Mouse (Mus musculus): ENCODE results near the gene Rps6kc1. TPM values are rescaled to one million over a fixed set of nuclear protein-coding genes. Genes with fewer than 3 reads are reported as not detected.

The Rps6kc1 gene
- polyA plus RNA-seq (2012; rRNA removed): 21.9 and 22.1 TPM in 2 replicates

DNA sequence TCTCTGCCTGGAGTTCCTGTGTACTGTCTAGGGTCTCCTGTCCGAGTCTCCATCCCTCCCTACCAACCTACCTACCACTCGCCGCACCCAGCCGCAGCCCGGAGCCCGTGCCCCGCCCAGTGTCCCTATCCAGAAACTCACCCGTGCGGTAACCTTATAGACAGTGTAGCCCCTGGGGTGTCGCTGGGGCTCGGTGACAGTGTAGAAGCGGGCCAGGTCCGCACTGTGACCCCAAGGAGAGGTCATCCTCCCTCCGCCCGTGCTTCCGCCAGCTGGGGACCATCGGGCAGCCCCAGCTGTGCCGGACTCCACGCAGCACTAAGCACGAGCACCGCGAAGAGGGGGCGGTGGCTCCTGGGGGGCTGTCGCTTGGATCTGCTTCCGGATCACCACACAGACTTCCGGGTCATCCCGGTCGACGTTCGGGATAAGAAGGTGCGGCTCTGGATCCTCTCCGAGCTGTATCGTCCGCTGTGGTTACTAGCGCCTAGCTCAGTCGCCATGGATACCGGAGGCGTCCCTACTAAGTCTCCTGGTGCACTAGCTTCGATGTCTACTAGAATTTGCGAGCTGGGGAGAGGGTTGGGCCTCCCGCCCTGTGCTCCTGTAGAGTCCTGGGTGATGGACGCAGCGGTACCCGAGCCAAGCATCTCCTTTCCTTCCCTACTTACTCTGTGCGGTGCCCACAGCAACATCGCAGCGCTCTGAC lies at the start of gene Rps6kc1:
Gene Rps6kc1 (minus strand): TSS at position 356 of the 709 bp plus-strand sequence.

GRCm38 (mm10) chr1:190924812-190925211 lies 13.2 kb upstream of the Rps6kc1 start, which contains the start of gene Angel2:
Gene Angel2 (plus strand): TSS chr1:190925112.

Other genes starting within 250 kb of the Rps6kc1 start
- gene Angel2, start 13.3 kb upstream of the Rps6kc1 start, polyA plus RNA-seq (2012; rRNA removed): 61.2 and 61.8 TPM in 2 replicates
- gene Vash2, start 67.5 kb upstream of the Rps6kc1 start, polyA plus RNA-seq (2012; rRNA removed): 55.8 and 56.2 TPM in 2 replicates
- gene Flvcr1, start 114.4 kb upstream of the Rps6kc1 start, polyA plus RNA-seq (2012; rRNA removed): 30.6 and 33.8 TPM in 2 replicates
- gene Spata45, start 124.9 kb upstream of the Rps6kc1 start, polyA plus RNA-seq (2012; rRNA removed): 0.24 TPM in 1 of 2 replicates, not detected in the other
- gene Tatdn3, start 151.2 kb upstream of the Rps6kc1 start, polyA plus RNA-seq (2012; rRNA removed): 34.1 and 38.5 TPM in 2 replicates
- gene Nsl1, start 151.2 kb upstream of the Rps6kc1 start, polyA plus RNA-seq (2012; rRNA removed): 3.1 and 3.5 TPM in 2 replicates
- gene Batf3, start 186.1 kb upstream of the Rps6kc1 start, polyA plus RNA-seq (2012; rRNA removed): 1.4 and 2.0 TPM in 2 replicates